Mouse (Mus musculus) heart, adult 2 months (tissue): ENCODE measurements around the gene Jmy.

ENCODE experiments used
- CTCF ChIP-seq: fragments of 200-600 bp; IDR thresholded peaks from 2 replicates; pipeline ENCODE4 v1.8.1; 2022; ENCODE audit warnings: antibody characterized with exemption, mild to moderate bottlenecking, moderate library complexity
- EP300 ChIP-seq: fragments of 200-500 bp; IDR thresholded peaks from 2 replicates; pipeline ENCODE4 v1.6.1; 2011; ENCODE audit warnings: low read depth, low read length, control low read depth; ENCODE audit not compliant: insufficient read depth
- POLR2A ChIP-seq: fragments of 200-500 bp; IDR thresholded peaks from 2 replicates; pipeline ENCODE4 v1.6.1; 2011; ENCODE audit warnings: mild to moderate bottlenecking, low read depth, low read length, control low read depth; ENCODE audit not compliant: insufficient read depth

- no peak for TF ChIP-seq POLR2A
- TF ChIP-seq CTCF: no peak
- no peak for TF ChIP-seq EP300
These were observed 116.5 kb downstream of the Jmy start for GRCm38 (mm10) chr13:93383092-93383491.
